Mouse (Mus musculus) CH12.LX (cell line): ENCODE data around the gene Cenpa. TPM values are rescaled to one million over a fixed set of nuclear protein-coding genes. Genes with fewer than 3 reads are reported as not detected.

Experiments
- DNase-seq: peaks from one replicate; pipeline ENCODE4 v3.0.0-alpha.2; 2013; ENCODE audit errors: extremely low read depth
- H3K27ac ChIP-seq: 2 replicates; pipeline ENCODE4 v1.5.1; 2012; ENCODE audit warnings: low read depth, mild to moderate bottlenecking, control low read depth, moderate library complexity; ENCODE audit not compliant: insufficient read depth
- H3K27me3 ChIP-seq: replicated peaks from 2 replicates; pipeline ENCODE3; 2012; ENCODE audit warnings: inconsistent platforms
- H3K36me3 ChIP-seq, 2 experiments: replicated peaks in 1 of 2; 2 replicates each; pipeline versions ENCODE3 to v1.6.1; 2012; ENCODE audit warnings: inconsistent platforms in 1 of 2, low read length in 1 of 2, mild to moderate bottlenecking in 1 of 2, mixed read lengths in 1 of 2, moderate library complexity in 1 of 2; ENCODE audit not compliant: control insufficient read depth in 1 of 2, insufficient read depth in 1 of 2
- H3K4me1 ChIP-seq, 2 experiments: 2 replicates each; pipeline ENCODE4 v1.6.1; 2012; ENCODE audit warnings: inconsistent platforms in 1 of 2, moderate library complexity in 1 of 2; ENCODE audit not compliant: insufficient read depth in 2 of 2, control insufficient read depth in 1 of 2
- H3K4me2 ChIP-seq: 2 replicates; pipeline ENCODE4 v1.6.1; 2012; ENCODE audit warnings: low read depth, mild to moderate bottlenecking, control low read depth; ENCODE audit not compliant: poor library complexity, insufficient read depth, severe bottlenecking
- H3K4me3 ChIP-seq, 3 experiments: fragments of 150-350 bp in 1 of 3; sonication (generic) in 1 of 3; replicated peaks in 1 of 3; 2 replicates each; pipeline versions ENCODE3 to v1.5.1; 2011 to 2012; ENCODE audit warnings: low read depth in 2 of 3, low read length in 2 of 3, mild to moderate bottlenecking in 2 of 3, moderate library complexity in 2 of 3, control low read depth in 1 of 3, improper control_type of control experiment in 1 of 3, inconsistent platforms in 1 of 3, mixed read lengths in 1 of 3; ENCODE audit not compliant: poor library complexity in 1 of 3
- H3K79me2 ChIP-seq: replicated peaks from 2 replicates; pipeline ENCODE4 v1.6.1; 2012; ENCODE audit warnings: mild to moderate bottlenecking, moderate library complexity; ENCODE audit not compliant: control insufficient read depth, poor library complexity, insufficient read depth, severe bottlenecking; ENCODE audit errors: extremely low read depth
- H3K9ac ChIP-seq: 2 replicates; pipeline ENCODE4 v1.6.1; 2012; ENCODE audit warnings: low read depth, mild to moderate bottlenecking, control low read depth, moderate library complexity; ENCODE audit not compliant: insufficient read depth
- H3K9me3 ChIP-seq: replicated peaks from 2 replicates; pipeline ENCODE3; 2012; ENCODE audit warnings: low read length, inconsistent platforms, mixed read lengths
- BHLHE40 ChIP-seq: IDR thresholded peaks from 2 replicates; pipeline ENCODE4 v1.6.1; 2011; ENCODE audit warnings: mild to moderate bottlenecking, low read depth, low read length, improper control_type of control experiment
- CHD1 ChIP-seq: IDR thresholded peaks from 2 replicates; pipeline ENCODE4 v1.6.1; 2012; ENCODE audit warnings: low read depth, low read length, improper control_type of control experiment, inconsistent platforms
- ETS1 ChIP-seq: conservative IDR thresholded peaks from 2 replicates; pipeline ENCODE4 v1.6.1; 2012; ENCODE audit warnings: low read depth, mild to moderate bottlenecking, inconsistent platforms, low read length, improper control_type of control experiment, moderate library complexity
- GABPA ChIP-seq: IDR thresholded peaks from 2 replicates; pipeline ENCODE4 v1.6.1; 2012; ENCODE audit warnings: low read depth, low read length, improper control_type of control experiment, inconsistent platforms; ENCODE audit not compliant: insufficient replicate concordance
- HCFC1 ChIP-seq: IDR thresholded peaks from 2 replicates; pipeline ENCODE4 v1.6.1; 2012; ENCODE audit warnings: low read depth, mild to moderate bottlenecking, inconsistent platforms, low read length, improper control_type of control experiment
- IRF4 ChIP-seq: IDR thresholded peaks from 2 replicates; pipeline ENCODE4 v1.6.1; 2014; ENCODE audit warnings: low read depth, mild to moderate bottlenecking, inconsistent platforms, low read length, improper control_type of control experiment
- JUN ChIP-seq: IDR thresholded peaks from 2 replicates; pipeline ENCODE4 v1.6.1; 2011; ENCODE audit warnings: low read depth, mild to moderate bottlenecking, low read length, improper control_type of control experiment, moderate library complexity; ENCODE audit not compliant: insufficient read depth
- KAT2A ChIP-seq: IDR thresholded peaks from 2 replicates; pipeline ENCODE4 v1.6.1; 2012; ENCODE audit warnings: low read length, improper control_type of control experiment, inconsistent platforms; ENCODE audit not compliant: insufficient replicate concordance
- MEF2A ChIP-seq: IDR thresholded peaks from 2 replicates; pipeline ENCODE4 v1.6.1; 2014; ENCODE audit warnings: low read depth, mild to moderate bottlenecking, inconsistent platforms, low read length, improper control_type of control experiment, borderline replicate concordance
- NELFE ChIP-seq: IDR thresholded peaks from 2 replicates; pipeline ENCODE4 v1.6.1; 2011; ENCODE audit warnings: low read depth, low read length, improper control_type of control experiment
- NRF1 ChIP-seq: IDR thresholded peaks from 2 replicates; pipeline ENCODE4 v1.6.1; 2014; ENCODE audit warnings: low read depth, mild to moderate bottlenecking, inconsistent platforms, low read length, improper control_type of control experiment, moderate library complexity
- POLR2A ChIP-seq: IDR thresholded peaks from 2 replicates; pipeline ENCODE4 v1.6.1; 2011; ENCODE audit warnings: low read depth, mild to moderate bottlenecking, improper control_type of control experiment, low read length
- RCOR1 ChIP-seq: conservative IDR thresholded peaks from 2 replicates; pipeline ENCODE4 v1.6.1; 2012; ENCODE audit warnings: low read depth, mild to moderate bottlenecking, inconsistent platforms, low read length, improper control_type of control experiment
- SMC3 ChIP-seq: IDR thresholded peaks from 2 replicates; pipeline ENCODE4 v1.6.1; 2011; ENCODE audit warnings: low read depth, low read length, improper control_type of control experiment
- TCF12 ChIP-seq: IDR thresholded peaks from 2 replicates; pipeline ENCODE4 v1.6.1; 2014; ENCODE audit warnings: low read depth, mild to moderate bottlenecking, inconsistent platforms, low read length, improper control_type of control experiment
- USF2 ChIP-seq: conservative IDR thresholded peaks from 2 replicates; pipeline ENCODE4 v1.6.1; 2011; ENCODE audit warnings: low read depth, low read length, improper control_type of control experiment
- ZKSCAN1 ChIP-seq: IDR thresholded peaks from 2 replicates; pipeline ENCODE4 v1.6.1; 2012; ENCODE audit warnings: low read depth, inconsistent platforms, low read length, improper control_type of control experiment, borderline replicate concordance
- ZNF384 ChIP-seq: IDR thresholded peaks from 2 replicates; pipeline ENCODE4 v1.6.1; 2012; ENCODE audit warnings: low read depth, low read length, improper control_type of control experiment, inconsistent platforms
- dilution Hi-C: fragments of 300-500 bp; cut with MboI; formaldehyde crosslinking; loops from 2 replicates; pipeline ENCODE4 v1.14.3; 2020; ENCODE audit warnings: low sequenced_read_pairs; ENCODE audit not compliant: extremely low pct_unique_long_range_greater_than_20kb, extremely low pct_ligation_motif_present
- in situ Hi-C: fragments of 300-500 bp; cut with MboI; formaldehyde crosslinking; loops from 3 replicates; pipeline ENCODE4 v1.14.3; 2019; ENCODE audit warnings: low sequenced_read_pairs, low pct_ligation_motif_present, low pct_unique_long_range_greater_than_20kb, mixed read lengths
- polyA plus RNA-seq: library from polyadenylated mRNA; unstranded; fragments of >175 nt; gene quantifications from 2 replicates; pipeline ENCODE4 v1.2.1, GENCODE M21; 2012; ENCODE audit warnings: low read depth; ENCODE audit not compliant: insufficient read length
- total RNA-seq, 2 experiments: library from RNA; depleted of rRNA; stranded (reverse); fragments of 300-350 nt in 1 of 2; fragments of >200 nt in 1 of 2; gene quantifications; 2 replicates each; pipeline ENCODE4 v1.2.3; 2012 to 2014

Gene Cenpa
- total and polyA plus RNA-seq, 3 experiments, result 89.4 to 163 (median 125) TPM

- Histone ChIP-seq H3K27ac (no peak overlapping the region), H3K9ac (no peak overlapping the region), H3K4me2 (no peak overlapping the region), H3K27me3 (no peaks in the 10 kb centered on the region), H3K36me3 (no peaks in the 10 kb centered on the region), H3K4me1 (peaks cover 9 to 38% of the 10 kb centered on the region in 2 experiments), H3K9me3 (peaks cover 6% of the 10 kb centered on the region), H3K4me3 (no peak overlapping the region), H3K79me2 (no peaks in the 10 kb centered on the region)
- dilution Hi-C loops, result no loop called here
- DNase-seq, result no peak
- in situ Hi-C loops, result no loop called here
- TF ChIP-seq USF2 (no peak), KAT2A (no peak), BHLHE40 (no peak), JUN (no peak), TCF12 (no peak), HCFC1 (no peak), ZNF384 (no peak), ETS1 (no peak), IRF4 (no peak), ZKSCAN1 (no peak)
Observed at GRCm38 (mm10) chr5:30621844-30622176, 44.8 kb upstream of the Cenpa start.

DNA sequence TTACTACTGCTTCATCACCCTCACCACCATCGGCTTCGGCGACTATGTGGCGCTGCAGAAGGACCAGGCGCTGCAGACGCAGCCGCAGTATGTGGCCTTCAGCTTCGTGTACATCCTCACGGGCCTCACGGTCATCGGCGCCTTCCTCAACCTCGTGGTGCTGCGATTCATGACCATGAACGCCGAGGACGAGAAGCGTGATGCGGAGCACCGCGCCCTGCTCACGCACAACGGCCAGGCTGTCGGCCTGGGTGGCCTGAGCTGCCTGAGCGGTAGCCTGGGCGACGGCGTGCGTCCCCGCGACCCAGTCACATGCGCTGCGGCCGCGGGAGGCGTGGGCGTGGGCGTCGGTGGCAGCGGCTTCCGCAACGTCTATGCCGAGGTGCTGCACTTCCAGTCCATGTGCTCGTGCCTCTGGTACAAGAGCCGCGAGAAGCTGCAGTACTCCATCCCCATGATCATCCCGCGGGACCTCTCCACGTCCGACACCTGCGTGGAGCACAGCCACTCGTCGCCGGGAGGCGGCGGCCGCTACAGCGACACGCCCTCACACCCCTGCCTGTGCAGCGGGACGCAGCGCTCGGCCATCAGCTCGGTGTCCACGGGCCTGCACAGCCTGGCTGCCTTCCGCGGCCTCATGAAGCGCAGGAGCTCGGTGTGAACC lies 44.3 kb upstream of the Cenpa start:
- H3K27me3 ChIP-seq, result no peaks in the 10 kb centered on the region
- H3K4me2 ChIP-seq, result no peak overlapping the region
- H3K4me1 ChIP-seq, result peaks cover 9 to 35% of the 10 kb centered on the region in 2 experiments
- no peak for DNase-seq
- dilution Hi-C loops (no loop called here), in situ Hi-C loops (no loop called here)
- H3K9me3 ChIP-seq, result peaks cover 6% of the 10 kb centered on the region
- TF ChIP-seq RCOR1 (no peak), CHD1 (no peak), ETS1 (no peak), GABPA (no peak), NELFE (no peak), KAT2A (no peak), NRF1 (no peak), SMC3 (no peak), HCFC1 (no peak), JUN (no peak), POLR2A (no peak), MEF2A (no peak), TCF12 (no peak), BHLHE40 (no peak)
- H3K9ac ChIP-seq, result no peak overlapping the region
- no peaks in the 10 kb centered on the region for H3K79me2 ChIP-seq
- no peaks in the 10 kb centered on the region for H3K36me3 ChIP-seq
- no peak overlapping the region for H3K4me3 ChIP-seq
- no peak overlapping the region for H3K27ac ChIP-seq
